Mouse (Mus musculus) CH12.LX (cell line): ENCODE data around the gene Tbc1d7. TPM values are rescaled to one million over a fixed set of nuclear protein-coding genes. Genes with fewer than 3 reads are reported as not detected.
A peak's percentile ranks its signal among the peaks of the same experiment; 100 is the strongest.

Experiments used
- DNase-seq: peaks from one replicate; pipeline ENCODE4 v3.0.0-alpha.2; 2013; ENCODE audit errors: extremely low read depth
- H3K27ac ChIP-seq: 2 replicates; pipeline ENCODE4 v1.5.1; 2012; ENCODE audit warnings: low read depth, mild to moderate bottlenecking, control low read depth, moderate library complexity; ENCODE audit not compliant: insufficient read depth
- H3K27me3 ChIP-seq: replicated peaks from 2 replicates; pipeline ENCODE3; 2012; ENCODE audit warnings: inconsistent platforms
- H3K36me3 ChIP-seq, 2 experiments: replicated peaks in 1 of 2; 2 replicates each; pipeline versions ENCODE3 to v1.6.1; 2012; ENCODE audit warnings: inconsistent platforms in 1 of 2, low read length in 1 of 2, mild to moderate bottlenecking in 1 of 2, mixed read lengths in 1 of 2, moderate library complexity in 1 of 2; ENCODE audit not compliant: control insufficient read depth in 1 of 2, insufficient read depth in 1 of 2
- H3K4me1 ChIP-seq, 2 experiments: 2 replicates each; pipeline ENCODE4 v1.6.1; 2012; ENCODE audit warnings: inconsistent platforms in 1 of 2, moderate library complexity in 1 of 2; ENCODE audit not compliant: insufficient read depth in 2 of 2, control insufficient read depth in 1 of 2
- H3K4me2 ChIP-seq: 2 replicates; pipeline ENCODE4 v1.6.1; 2012; ENCODE audit warnings: low read depth, mild to moderate bottlenecking, control low read depth; ENCODE audit not compliant: poor library complexity, insufficient read depth, severe bottlenecking
- H3K4me3 ChIP-seq, 3 experiments: fragments of 150-350 bp in 1 of 3; sonication (generic) in 1 of 3; replicated peaks in 1 of 3; 2 replicates each; pipeline versions ENCODE3 to v1.5.1; 2011 to 2012; ENCODE audit warnings: low read depth in 2 of 3, low read length in 2 of 3, mild to moderate bottlenecking in 2 of 3, moderate library complexity in 2 of 3, control low read depth in 1 of 3, improper control_type of control experiment in 1 of 3, inconsistent platforms in 1 of 3, mixed read lengths in 1 of 3; ENCODE audit not compliant: poor library complexity in 1 of 3
- H3K79me2 ChIP-seq: replicated peaks from 2 replicates; pipeline ENCODE4 v1.6.1; 2012; ENCODE audit warnings: mild to moderate bottlenecking, moderate library complexity; ENCODE audit not compliant: control insufficient read depth, poor library complexity, insufficient read depth, severe bottlenecking; ENCODE audit errors: extremely low read depth
- H3K9ac ChIP-seq: 2 replicates; pipeline ENCODE4 v1.6.1; 2012; ENCODE audit warnings: low read depth, mild to moderate bottlenecking, control low read depth, moderate library complexity; ENCODE audit not compliant: insufficient read depth
- H3K9me3 ChIP-seq: replicated peaks from 2 replicates; pipeline ENCODE3; 2012; ENCODE audit warnings: low read length, inconsistent platforms, mixed read lengths
- CHD2 ChIP-seq: IDR thresholded peaks from 2 replicates; pipeline ENCODE4 v1.6.1; 2011; ENCODE audit warnings: low read length, improper control_type of control experiment
- CTCF ChIP-seq, 2 experiments: IDR thresholded peaks in 1 of 2; conservative IDR thresholded peaks in 1 of 2; 2 replicates each; pipeline ENCODE4 v1.5.1; 2011 to 2012; ENCODE audit warnings: low read depth in 2 of 2, low read length in 2 of 2, improper control_type of control experiment in 1 of 2, inconsistent platforms in 1 of 2, mild to moderate bottlenecking in 1 of 2, moderate library complexity in 1 of 2
- E2F4 ChIP-seq: IDR thresholded peaks from 2 replicates; pipeline ENCODE4 v1.6.1; 2011; ENCODE audit warnings: low read depth, low read length, improper control_type of control experiment; ENCODE audit not compliant: insufficient replicate concordance
- ELF1 ChIP-seq: IDR thresholded peaks from 2 replicates; pipeline ENCODE4 v1.6.1; 2014; ENCODE audit warnings: low read depth, mild to moderate bottlenecking, inconsistent platforms, low read length, improper control_type of control experiment
- ETS1 ChIP-seq: conservative IDR thresholded peaks from 2 replicates; pipeline ENCODE4 v1.6.1; 2012; ENCODE audit warnings: low read depth, mild to moderate bottlenecking, inconsistent platforms, low read length, improper control_type of control experiment, moderate library complexity
- KAT2A ChIP-seq: IDR thresholded peaks from 2 replicates; pipeline ENCODE4 v1.6.1; 2012; ENCODE audit warnings: low read length, improper control_type of control experiment, inconsistent platforms; ENCODE audit not compliant: insufficient replicate concordance
- MAFK ChIP-seq: IDR thresholded peaks from 2 replicates; pipeline ENCODE4 v1.6.1; 2011; ENCODE audit warnings: low read length, improper control_type of control experiment; ENCODE audit not compliant: insufficient replicate concordance
- MAX ChIP-seq: IDR thresholded peaks from 2 replicates; pipeline ENCODE4 v1.6.1; 2011; ENCODE audit warnings: low read length, improper control_type of control experiment
- MAZ ChIP-seq: IDR thresholded peaks from 2 replicates; pipeline ENCODE4 v1.6.1; 2012; ENCODE audit warnings: low read depth, mild to moderate bottlenecking, inconsistent platforms, low read length, improper control_type of control experiment, moderate library complexity
- PAX5 ChIP-seq: IDR thresholded peaks from 2 replicates; pipeline ENCODE4 v1.6.1; 2012; ENCODE audit warnings: low read length, inconsistent platforms, mixed read lengths
- POLR2A ChIP-seq: IDR thresholded peaks from 2 replicates; pipeline ENCODE4 v1.6.1; 2011; ENCODE audit warnings: low read depth, mild to moderate bottlenecking, improper control_type of control experiment, low read length
- POLR2AphosphoS2 ChIP-seq: IDR thresholded peaks from 2 replicates; pipeline ENCODE4 v1.6.1; 2011; ENCODE audit warnings: low read depth, low read length, improper control_type of control experiment
- RAD21 ChIP-seq: IDR thresholded peaks from 2 replicates; pipeline ENCODE4 v1.6.1; 2011; ENCODE audit warnings: low read depth, mild to moderate bottlenecking, low read length, improper control_type of control experiment, moderate library complexity
- RCOR1 ChIP-seq: conservative IDR thresholded peaks from 2 replicates; pipeline ENCODE4 v1.6.1; 2012; ENCODE audit warnings: low read depth, mild to moderate bottlenecking, inconsistent platforms, low read length, improper control_type of control experiment
- USF1 ChIP-seq: IDR thresholded peaks from 2 replicates; pipeline ENCODE4 v1.6.1; 2014; ENCODE audit warnings: low read depth, mild to moderate bottlenecking, inconsistent platforms, low read length, improper control_type of control experiment
- USF2 ChIP-seq: conservative IDR thresholded peaks from 2 replicates; pipeline ENCODE4 v1.6.1; 2011; ENCODE audit warnings: low read depth, low read length, improper control_type of control experiment
- ZMIZ1 ChIP-seq: IDR thresholded peaks from 2 replicates; pipeline ENCODE4 v1.6.1; 2012; ENCODE audit warnings: low read depth, mild to moderate bottlenecking, inconsistent platforms, low read length, improper control_type of control experiment
- dilution Hi-C: fragments of 300-500 bp; cut with MboI; formaldehyde crosslinking; loops from 2 replicates; pipeline ENCODE4 v1.14.3; 2020; ENCODE audit warnings: low sequenced_read_pairs; ENCODE audit not compliant: extremely low pct_unique_long_range_greater_than_20kb, extremely low pct_ligation_motif_present
- in situ Hi-C: fragments of 300-500 bp; cut with MboI; formaldehyde crosslinking; loops from 3 replicates; pipeline ENCODE4 v1.14.3; 2019; ENCODE audit warnings: low sequenced_read_pairs, low pct_ligation_motif_present, low pct_unique_long_range_greater_than_20kb, mixed read lengths
- polyA plus RNA-seq: library from polyadenylated mRNA; unstranded; fragments of >175 nt; gene quantifications from 2 replicates; pipeline ENCODE4 v1.2.1, GENCODE M21; 2012; ENCODE audit warnings: low read depth; ENCODE audit not compliant: insufficient read length
- total RNA-seq, 2 experiments: library from RNA; depleted of rRNA; stranded (reverse); fragments of 300-350 nt in 1 of 2; fragments of >200 nt in 1 of 2; gene quantifications; 2 replicates each; pipeline ENCODE4 v1.2.3; 2012 to 2014

Gene Tbc1d7
- total and polyA plus RNA-seq, 3 experiments, result 19.5 to 37.3 (median 20.2) TPM

- peak; percentile 93 for TF ChIP-seq POLR2AphosphoS2
Observed at GRCm38 (mm10) chr13:43171020-43171710, at the start of gene Tbc1d7 (continued).

GRCm38 (mm10) chr13:43220635-43221034 lies 49.3 kb upstream of the Tbc1d7 start:
- no peak for DNase-seq
- TF ChIP-seq MAX (no peak), RAD21 (no peak), CTCF (conservative IDR thresholded peaks at IDR 0.05 in 1 of 2, IDR thresholded peaks at IDR 0.05 in 1 of 2; ENCODE audit: low read depth in 2 of 2, low read length in 2 of 2) (no peak), CHD2 (no peak)
- dilution Hi-C loops (no loop called here), in situ Hi-C loops (no loop called here)
- Histone ChIP-seq H3K4me2 (no peak overlapping the region), H3K79me2 (no peaks in the 10 kb centered on the region), H3K4me1 (peaks cover 0 to 18% of the 10 kb centered on the region in 2 experiments; a peak in 2 of 4 replicates), H3K4me3 (no peak overlapping the region), H3K36me3 (no peaks in the 10 kb centered on the region), H3K27me3 (no peaks in the 10 kb centered on the region), H3K27ac (no peak overlapping the region), H3K9ac (no peak overlapping the region), H3K9me3 (peaks cover 9% of the 10 kb centered on the region)

- Histone ChIP-seq H3K79me2 (no peaks in the 10 kb centered on the region), H3K4me3 (no peak overlapping the region), H3K4me1 (peaks cover 3 to 24% of the 10 kb centered on the region in 2 experiments; a peak in 2 of 4 replicates), H3K27me3 (peaks cover 4% of the 10 kb centered on the region), H3K9me3 (no peaks in the 10 kb centered on the region), H3K27ac (no peak overlapping the region), H3K9ac (no peak overlapping the region), H3K36me3 (no peaks in the 10 kb centered on the region), H3K4me2 (no peak overlapping the region)
- in situ Hi-C loops, result no loop called here
- dilution Hi-C loops, result no loop called here
- no peak for DNase-seq
- TF ChIP-seq ZMIZ1 (no peak), E2F4 (no peak), POLR2A (no peak), RCOR1 (no peak), MAZ (no peak), RAD21 (no peak), ETS1 (no peak), USF1 (no peak), MAFK (no peak), KAT2A (no peak), PAX5 (no peak), USF2 (no peak), POLR2AphosphoS2 (no peak), CTCF (conservative IDR thresholded peaks at IDR 0.05 in 1 of 2, IDR thresholded peaks at IDR 0.05 in 1 of 2; ENCODE audit: low read depth in 2 of 2, low read length in 2 of 2) (no peak), ELF1 (no peak), MAX (no peak)
Observed at GRCm38 (mm10) chr13:43218764-43219163, 47.5 kb upstream of the Tbc1d7 start.
